Mouse (Mus musculus) embryonic facial prominence, embryonic 13.5 days (tissue): Measurements from ENCODE around the gene Rps6kc1. TPM values are rescaled to one million over a fixed set of nuclear protein-coding genes. Genes with fewer than 3 reads are reported as not detected.

Source experiments
- ATAC-seq: fragments of 200-750 bp; cut with Nextera tagmentation; 2 replicates; pipeline ENCODE4 v1.8.0; 2017; ENCODE audit warnings: low read depth; ENCODE audit not compliant: insufficient number of reproducible peaks, insufficient read depth, low FRiP score, low TSS enrichment
- H3K27ac ChIP-seq: fragments of 300-500 bp; sonication (generic); 2 replicates; pipeline ENCODE4 v1.5.1; 2015; ENCODE audit warnings: moderate library complexity, mild to moderate bottlenecking, inconsistent platforms
- H3K27me3 ChIP-seq: fragments of 300-500 bp; sonication (generic); 2 replicates; pipeline ENCODE4 v1.6.1; 2015; ENCODE audit warnings: mild to moderate bottlenecking, inconsistent platforms
- H3K36me3 ChIP-seq: fragments of 300-500 bp; sonication (generic); 2 replicates; pipeline ENCODE4 v1.6.1; 2015; ENCODE audit warnings: mild to moderate bottlenecking, inconsistent platforms
- H3K4me1 ChIP-seq: fragments of 300-500 bp; sonication (generic); 2 replicates; pipeline ENCODE4 v1.6.1; 2015; ENCODE audit warnings: inconsistent platforms
- H3K4me2 ChIP-seq: fragments of 300-500 bp; sonication (generic); 2 replicates; pipeline ENCODE4 v1.6.1; 2015; ENCODE audit warnings: moderate library complexity, mild to moderate bottlenecking, inconsistent platforms
- H3K4me3 ChIP-seq: fragments of 300-500 bp; sonication (generic); 2 replicates; pipeline ENCODE4 v1.5.1; 2015; ENCODE audit warnings: mild to moderate bottlenecking, inconsistent platforms
- H3K9ac ChIP-seq: fragments of 300-500 bp; sonication (generic); 2 replicates; pipeline ENCODE4 v1.6.1; 2015; ENCODE audit warnings: mild to moderate bottlenecking, inconsistent platforms
- H3K9me3 ChIP-seq: fragments of 300-500 bp; sonication (generic); 2 replicates; pipeline ENCODE4 v1.6.1; 2016; ENCODE audit warnings: inconsistent platforms
- WGBS: fragments of 180-500 bp; shearing (Covaris S2); methylation state at CpG from one replicate; pipeline ENCODE4 v1.1.7; 2015; ENCODE audit warnings: mixed read lengths; 5-methylcytosine and 5-hydroxymethylcytosine counted together
- polyA plus RNA-seq: library from polyadenylated mRNA; unstranded; fragments of >200 nt; fragmentation: Nextera tagmentation; extraction: Ambion mirVana; gene quantifications from 2 replicates; pipeline ENCODE4 v1.2.1, GENCODE M21; 2015

Gene Rps6kc1
- polyA plus RNA-seq, 1 experiment from 2014 or later: 18.4 TPM

DNA sequence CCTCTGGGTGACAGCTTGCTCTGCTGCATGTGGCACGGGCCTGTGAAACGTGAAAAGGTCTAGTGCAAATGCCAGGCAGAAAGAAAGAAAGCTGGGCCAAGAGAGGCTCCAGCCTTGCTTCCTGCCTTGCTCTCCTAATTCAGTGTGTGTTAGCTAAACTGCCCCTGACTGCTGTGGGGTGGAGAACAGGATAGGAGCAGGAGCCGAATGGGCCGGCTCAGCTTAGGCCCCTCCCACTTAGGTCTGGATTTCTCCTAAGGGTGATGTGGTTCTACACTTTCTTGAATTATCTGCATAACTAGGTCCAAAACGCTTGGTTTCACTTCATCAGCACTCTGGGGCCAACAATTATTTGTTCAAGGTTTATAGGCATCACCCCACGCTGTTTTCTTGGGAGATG is 119.9 kb downstream of the Rps6kc1 start:
- H3K27me3 ChIP-seq: no peaks in the 10 kb centered on the region
- H3K9ac ChIP-seq: no peak overlapping the region
- ATAC-seq: no peak
- 76% methylated on average over 6 of the region's 6 CpGs for WGBS
- no peak overlapping the region for H3K4me3 ChIP-seq
- 0 out of 2 replicates have a peak, but pooled peaks cover under 1% of the 10 kb centered on the region for H3K36me3 ChIP-seq
- H3K4me2 ChIP-seq: no peak overlapping the region
- H3K27ac ChIP-seq: no peak overlapping the region; the same call in 1 of the 2 replicates
- H3K4me1 ChIP-seq: peaks cover 12% of the 10 kb centered on the region
- no peaks in the 10 kb centered on the region for H3K9me3 ChIP-seq

DNA sequence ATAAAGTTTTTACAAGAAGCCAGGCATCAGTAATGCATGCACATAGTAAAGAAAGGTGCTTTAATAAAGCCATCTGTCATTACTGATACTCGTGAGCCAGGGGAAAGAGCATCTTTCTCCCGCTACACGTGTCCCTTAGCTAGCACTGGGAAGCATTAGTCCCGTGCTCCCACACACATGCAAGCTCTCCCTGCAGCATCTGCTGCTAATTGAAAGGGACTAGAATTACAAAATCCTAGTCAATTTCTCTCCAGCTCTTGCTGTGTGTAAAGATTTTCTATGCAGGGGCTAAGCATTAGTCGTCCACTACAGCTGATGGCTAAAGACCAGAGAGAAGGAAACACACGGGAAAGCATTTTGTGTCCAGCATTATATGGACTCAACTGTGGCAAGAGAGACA is 120.8 kb downstream of the Rps6kc1 start:
- Histone ChIP-seq H3K9me3 (no peaks in the 10 kb centered on the region), H3K27me3 (no peaks in the 10 kb centered on the region), H3K27ac (no peak overlapping the region), H3K4me1 (peaks cover 9% of the 10 kb centered on the region; the same call in 1 of the 2 replicates), H3K9ac (no peak overlapping the region), H3K4me3 (no peak overlapping the region), H3K36me3 (0 out of 2 replicates have a peak, but pooled peaks cover 4% of the 10 kb centered on the region), H3K4me2 (no peak overlapping the region)
- WGBS: 43% methylated on average over 6 of the region's 6 CpGs
- no peak for ATAC-seq

DNA sequence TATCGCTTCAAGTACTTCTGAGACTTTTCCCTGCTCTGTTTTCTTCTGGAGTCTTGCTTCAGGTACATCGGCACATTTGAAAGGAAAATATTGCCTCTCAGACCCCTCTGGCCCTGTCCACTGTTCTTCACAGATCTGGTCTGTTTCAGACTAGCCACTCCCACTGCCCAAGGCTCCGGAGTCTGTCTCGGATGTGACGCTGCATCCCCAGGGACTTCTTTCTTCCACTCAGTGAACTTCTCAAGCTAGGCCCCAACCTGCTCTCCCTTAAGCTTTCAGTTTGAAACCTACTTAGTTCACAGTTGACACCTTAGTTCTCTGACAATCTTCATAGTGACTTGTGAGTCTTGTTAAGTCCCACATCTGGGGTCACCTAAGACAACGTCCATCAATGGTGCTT is 133.9 kb downstream of the Rps6kc1 start:
- 36% methylated on average over 6 of the region's 6 CpGs for WGBS
- no peak overlapping the region for H3K9ac ChIP-seq
- ATAC-seq: no peak
- no peak overlapping the region for H3K4me2 ChIP-seq
- H3K27ac ChIP-seq: no peak overlapping the region
- H3K36me3 ChIP-seq: peaks cover 32% of the 10 kb centered on the region
- H3K4me1 ChIP-seq: peaks cover 8% of the 10 kb centered on the region; the same call in 1 of the 2 replicates
- no peak overlapping the region for H3K4me3 ChIP-seq
- H3K9me3 ChIP-seq: no peaks in the 10 kb centered on the region
- no peaks in the 10 kb centered on the region for H3K27me3 ChIP-seq

DNA sequence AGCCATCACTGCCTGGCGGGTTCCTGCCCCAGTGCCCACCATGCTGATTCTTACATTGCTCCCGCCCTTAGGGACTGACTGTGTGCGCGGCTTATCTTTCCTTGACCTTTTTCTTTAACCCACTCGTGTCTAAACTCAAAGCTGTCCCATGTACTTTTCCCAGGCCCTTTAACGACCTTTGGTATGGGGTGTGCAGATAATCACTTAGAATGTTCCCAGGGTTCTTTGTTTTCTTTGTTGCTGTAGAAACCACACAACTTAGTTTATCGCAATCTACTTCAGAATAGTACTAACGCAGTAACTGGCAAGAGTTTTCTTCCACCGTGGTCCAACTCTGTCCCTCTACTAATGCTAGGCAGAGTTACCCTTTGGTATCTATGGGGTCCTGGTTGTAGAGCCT is 135.3 kb downstream of the Rps6kc1 start:
- WGBS: 87% methylated on average over 9 of the region's 9 CpGs
- no peaks in the 10 kb centered on the region for H3K27me3 ChIP-seq
- H3K27ac ChIP-seq: no peak overlapping the region
- ATAC-seq: no peak
- H3K36me3 ChIP-seq: peaks cover 36% of the 10 kb centered on the region
- peaks cover 8% of the 10 kb centered on the region; the same call in 1 of the 2 replicates for H3K4me1 ChIP-seq
- H3K9me3 ChIP-seq: no peaks in the 10 kb centered on the region
- no peak overlapping the region for H3K9ac ChIP-seq
- no peak overlapping the region for H3K4me2 ChIP-seq
- no peak overlapping the region for H3K4me3 ChIP-seq

DNA sequence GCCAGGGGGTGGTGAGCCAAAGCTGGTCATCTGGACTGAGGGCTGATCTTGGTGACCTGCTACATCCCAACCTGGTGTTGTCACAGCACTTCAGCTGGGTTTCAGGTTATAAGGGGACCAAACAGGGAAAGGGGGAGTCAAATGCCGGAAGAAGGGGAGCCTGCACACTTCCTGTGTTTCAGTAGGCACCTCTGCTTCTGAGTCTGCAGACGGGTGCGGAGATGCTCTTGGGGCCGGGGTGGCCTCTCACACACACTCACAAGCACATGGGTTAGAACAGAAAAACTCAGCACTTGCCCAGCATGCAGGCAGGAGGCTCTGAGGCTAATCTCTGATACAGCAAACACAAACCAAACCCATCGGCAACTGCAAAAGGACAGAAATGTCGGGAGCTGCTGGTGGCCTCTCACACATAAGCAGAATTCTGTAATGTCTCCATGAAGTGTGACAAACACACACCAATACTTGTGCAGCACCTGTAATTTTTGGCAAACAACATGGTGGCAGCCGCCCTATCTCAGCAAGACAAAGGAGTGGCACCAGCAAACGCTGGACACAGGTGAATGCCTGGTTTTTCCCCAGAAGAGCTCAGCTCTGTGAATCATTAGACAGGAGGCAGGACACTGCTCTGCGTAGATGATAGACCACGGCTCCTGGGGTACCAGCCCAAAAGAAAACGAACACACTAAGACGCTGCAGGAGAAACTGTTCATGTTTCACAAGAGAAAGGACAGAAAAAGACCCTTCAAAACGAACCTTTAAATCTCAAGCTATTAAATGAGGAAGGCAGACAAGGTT is 139.3 kb downstream of the Rps6kc1 start:
- 84% methylated on average over 13 of the region's 13 CpGs for WGBS
- Histone ChIP-seq H3K4me1 (peaks cover 11% of the 10 kb centered on the region; the same call in 1 of the 2 replicates), H3K27me3 (no peaks in the 10 kb centered on the region), H3K4me3 (no peak overlapping the region), H3K9me3 (no peaks in the 10 kb centered on the region), H3K4me2 (no peak overlapping the region), H3K9ac (no peak overlapping the region), H3K36me3 (peaks cover 28% of the 10 kb centered on the region), H3K27ac (no peak overlapping the region)
- no peak for ATAC-seq

DNA sequence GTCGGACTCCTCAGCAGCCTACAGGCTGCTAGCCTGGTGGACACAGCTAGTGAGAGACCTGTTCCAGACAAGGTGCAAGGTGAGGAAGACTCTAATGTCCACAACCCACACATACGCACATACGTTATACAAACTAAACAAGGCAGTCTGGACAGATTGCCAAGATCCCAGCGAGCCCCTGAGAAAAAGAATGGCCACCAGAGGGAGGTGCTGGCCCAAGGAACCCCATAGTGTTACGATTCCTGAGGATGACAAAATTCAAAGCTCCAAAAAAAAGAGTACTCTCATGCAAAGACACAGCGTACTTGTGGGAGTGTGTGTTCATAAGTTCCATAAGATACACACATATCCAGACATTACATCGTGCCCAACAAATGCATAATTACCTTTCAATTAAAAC is 141.8 kb downstream of the Rps6kc1 start:
- Histone ChIP-seq H3K9me3 (peaks cover 6% of the 10 kb centered on the region; the same call in 1 of the 2 replicates), H3K4me3 (no peak overlapping the region), H3K4me1 (peaks cover 11% of the 10 kb centered on the region; the same call in 1 of the 2 replicates), H3K9ac (no peak overlapping the region), H3K27me3 (no peaks in the 10 kb centered on the region), H3K36me3 (peaks cover 14% of the 10 kb centered on the region), H3K27ac (no peak overlapping the region), H3K4me2 (no peak overlapping the region)
- ATAC-seq: no peak
- WGBS: 79% methylated on average over 7 of the region's 7 CpGs

DNA sequence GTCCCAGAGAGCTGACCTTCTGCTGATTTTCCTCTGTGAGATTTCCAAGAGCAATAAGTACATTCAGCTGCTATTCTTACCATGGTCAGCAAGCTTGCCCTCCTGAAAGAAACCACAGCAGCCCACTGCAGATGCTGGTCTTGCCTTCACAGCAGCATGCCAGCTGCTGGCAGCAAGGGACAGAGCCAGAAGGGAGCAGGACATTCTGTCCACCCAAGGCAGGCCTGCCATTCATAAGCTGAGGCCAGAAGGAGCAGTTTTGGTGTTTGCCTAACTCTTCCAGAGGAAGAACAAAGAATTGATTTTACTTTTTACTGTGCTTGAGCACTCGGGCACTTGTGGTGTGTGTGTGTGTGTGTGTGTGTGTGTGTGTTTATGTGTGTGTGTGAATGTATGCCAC is 143.3 kb downstream of the Rps6kc1 start:
- no peak overlapping the region for H3K4me2 ChIP-seq
- peaks cover 7% of the 10 kb centered on the region; the same call in 1 of the 2 replicates for H3K4me1 ChIP-seq
- no peak overlapping the region for H3K4me3 ChIP-seq
- H3K27ac ChIP-seq: no peak overlapping the region
- ATAC-seq: no peak
- 61% methylated on average over 1 of the region's 1 CpGs for WGBS
- H3K36me3 ChIP-seq: peaks cover 14% of the 10 kb centered on the region
- H3K9ac ChIP-seq: no peak overlapping the region
- peaks cover 6% of the 10 kb centered on the region; the same call in 1 of the 2 replicates for H3K9me3 ChIP-seq
- H3K27me3 ChIP-seq: no peaks in the 10 kb centered on the region

DNA sequence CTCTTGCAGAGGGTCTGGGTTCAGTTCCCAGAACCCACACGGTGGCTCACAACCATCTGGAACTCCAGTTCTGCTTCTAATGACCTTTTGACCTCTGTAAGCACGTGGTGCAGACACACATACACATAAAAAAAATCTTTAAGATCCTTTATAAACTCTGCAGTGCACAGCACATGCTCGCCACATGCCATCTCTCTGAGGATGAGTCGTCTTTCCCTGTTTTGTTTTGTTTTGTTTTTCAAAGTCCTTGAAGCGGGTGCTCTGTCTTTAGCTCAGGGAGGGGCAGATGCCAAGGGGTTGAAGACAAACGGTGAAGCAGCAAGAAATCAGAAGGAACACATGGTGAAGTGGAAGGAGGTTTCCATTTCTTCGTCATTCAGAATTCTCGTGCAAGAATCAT is 143.9 kb downstream of the Rps6kc1 start:
- Histone ChIP-seq H3K36me3 (peaks cover 8% of the 10 kb centered on the region; the same call in 1 of the 2 replicates), H3K9ac (no peak overlapping the region), H3K4me2 (no peak overlapping the region), H3K27me3 (no peaks in the 10 kb centered on the region), H3K4me1 (peaks cover 7% of the 10 kb centered on the region; the same call in 1 of the 2 replicates), H3K27ac (no peak overlapping the region), H3K9me3 (peaks cover 6% of the 10 kb centered on the region; the same call in 1 of the 2 replicates), H3K4me3 (no peak overlapping the region)
- no peak for ATAC-seq
- 44% methylated on average over 8 of the region's 8 CpGs for WGBS

DNA sequence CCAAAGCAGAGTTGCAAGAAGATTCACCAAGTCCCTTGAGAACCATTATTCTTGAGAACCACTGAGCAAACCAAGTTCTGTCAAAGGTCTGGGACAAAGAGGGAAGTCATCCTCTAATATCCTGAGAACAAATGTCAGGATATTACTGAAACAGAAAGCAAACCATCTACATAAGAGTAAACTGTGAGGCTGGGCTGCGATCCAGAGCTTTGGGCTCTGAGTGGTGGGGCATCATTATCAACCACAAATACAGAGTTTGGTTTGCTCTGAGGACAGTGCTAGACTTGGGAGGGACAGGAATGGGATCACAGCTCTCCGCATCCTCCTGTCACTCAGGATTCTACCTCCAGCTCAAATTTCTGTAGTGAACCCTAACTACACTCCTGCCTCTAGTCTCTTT is 144.8 kb downstream of the Rps6kc1 start:
- H3K9ac ChIP-seq: no peak overlapping the region
- H3K4me1 ChIP-seq: peaks cover 7% of the 10 kb centered on the region; the same call in 1 of the 2 replicates
- WGBS: 93% methylated on average over 2 of the region's 2 CpGs
- peaks cover 6% of the 10 kb centered on the region; the same call in 1 of the 2 replicates for H3K9me3 ChIP-seq
- no peak overlapping the region for H3K4me2 ChIP-seq
- peaks cover 1% of the 10 kb centered on the region; the same call in 1 of the 2 replicates for H3K36me3 ChIP-seq
- no peak for ATAC-seq
- no peak overlapping the region for H3K27ac ChIP-seq
- no peaks in the 10 kb centered on the region for H3K27me3 ChIP-seq
- H3K4me3 ChIP-seq: no peak overlapping the region

DNA sequence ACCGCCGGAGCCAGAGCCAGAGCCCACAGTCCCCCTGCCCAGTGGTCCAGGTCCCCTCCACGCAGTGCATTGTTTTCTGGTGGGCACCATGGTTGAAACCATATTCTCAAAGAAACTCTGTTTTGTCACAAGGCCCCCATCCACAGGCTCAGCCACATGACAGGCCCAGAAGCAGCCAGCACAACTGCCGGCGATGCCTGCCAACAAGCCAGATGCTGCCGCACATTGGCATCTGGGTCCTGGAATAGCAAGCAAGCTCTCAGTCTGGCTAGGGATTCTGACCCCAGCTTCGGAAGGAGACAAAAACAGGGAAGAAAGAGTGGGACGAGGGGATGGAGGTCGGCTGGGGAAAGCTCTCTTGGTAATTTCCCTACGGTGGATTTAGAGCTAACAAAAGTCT is 147.8 kb downstream of the Rps6kc1 start:
- H3K27me3 ChIP-seq: no peaks in the 10 kb centered on the region
- no peak overlapping the region for H3K27ac ChIP-seq
- H3K4me2 ChIP-seq: no peak overlapping the region
- H3K36me3 ChIP-seq: no peaks in the 10 kb centered on the region
- no peak overlapping the region for H3K4me3 ChIP-seq
- 74% methylated on average over 10 of the region's 10 CpGs for WGBS
- no peak overlapping the region for H3K9ac ChIP-seq
- peaks cover 6% of the 10 kb centered on the region; the same call in 1 of the 2 replicates for H3K9me3 ChIP-seq
- no peak for ATAC-seq
- peaks cover 7% of the 10 kb centered on the region; the same call in 1 of the 2 replicates for H3K4me1 ChIP-seq

DNA sequence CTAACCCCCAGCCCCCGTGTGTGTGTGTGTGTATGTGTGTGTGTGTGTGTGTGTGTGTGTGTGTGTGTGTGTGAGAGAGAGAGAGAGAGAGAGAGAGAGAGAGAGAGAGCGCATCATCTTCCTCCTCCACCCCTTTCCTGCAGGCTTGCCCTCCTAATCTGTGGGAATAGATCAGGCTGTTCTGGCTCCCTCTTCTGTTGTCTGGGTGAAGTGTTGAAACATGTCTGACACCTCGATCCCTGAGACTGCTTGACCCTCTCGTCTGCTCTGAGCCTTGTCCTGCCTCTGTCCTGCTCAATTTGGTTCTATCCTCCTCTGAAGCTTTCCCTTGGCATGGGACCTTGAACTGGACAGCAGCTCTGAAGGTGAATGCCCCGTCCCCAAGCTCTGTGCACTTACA is 149.8 kb downstream of the Rps6kc1 start:
- Histone ChIP-seq H3K27ac (no peak overlapping the region), H3K27me3 (no peaks in the 10 kb centered on the region), H3K9me3 (peaks cover 6% of the 10 kb centered on the region; the same call in 1 of the 2 replicates), H3K4me1 (no peaks in the 10 kb centered on the region; the same call in 1 of the 2 replicates), H3K4me2 (no peak overlapping the region), H3K9ac (no peak overlapping the region), H3K4me3 (no peak overlapping the region), H3K36me3 (no peaks in the 10 kb centered on the region)
- WGBS: 35% methylated on average over 4 of the region's 5 CpGs
- ATAC-seq: no peak

DNA sequence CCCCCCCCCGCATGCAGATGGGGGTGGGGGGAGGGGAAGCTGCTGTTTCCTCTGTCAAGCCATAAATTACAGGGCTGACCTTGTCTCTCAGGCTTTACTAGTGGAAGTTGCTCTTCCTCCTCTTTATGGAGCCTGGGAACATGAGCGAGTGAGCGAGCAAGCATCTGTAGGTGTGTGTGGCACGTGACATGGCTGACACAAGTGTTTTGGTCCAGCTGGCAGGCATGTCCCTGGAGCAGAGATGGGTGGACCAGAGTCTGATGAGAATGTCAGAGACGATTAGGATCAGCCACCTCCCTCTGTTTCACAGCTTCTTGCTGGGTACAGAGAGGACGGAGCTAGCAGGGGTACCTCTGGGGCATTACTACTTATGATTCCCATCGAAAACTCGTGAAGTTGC is 153.7 kb downstream of the Rps6kc1 start:
- H3K27me3 ChIP-seq: no peaks in the 10 kb centered on the region
- 75% methylated on average over 8 of the region's 8 CpGs for WGBS
- H3K9me3 ChIP-seq: no peaks in the 10 kb centered on the region
- H3K4me2 ChIP-seq: no peak overlapping the region
- H3K4me3 ChIP-seq: no peak overlapping the region
- H3K27ac ChIP-seq: no peak overlapping the region
- no peaks in the 10 kb centered on the region for H3K36me3 ChIP-seq
- no peak for ATAC-seq
- H3K9ac ChIP-seq: no peak overlapping the region
- no peaks in the 10 kb centered on the region for H3K4me1 ChIP-seq
